Mouse (Mus musculus) lung, embryonic 15.5 days (tissue): Measurements from ENCODE around the gene Actl11. TPM values are rescaled to one million over a fixed set of nuclear protein-coding genes. Genes with fewer than 3 reads are reported as not detected.
A peak's percentile ranks its signal among the peaks of the same experiment; 100 is the strongest.

Source experiments
- ATAC-seq: fragments of 200-750 bp; cut with Nextera tagmentation; 2 replicates; pipeline ENCODE4 v1.8.0; 2017; ENCODE audit warnings: moderate number of reproducible peaks, borderline replicate concordance; ENCODE audit not compliant: low FRiP score, low TSS enrichment; ENCODE audit errors: extremely low read depth
- H3K27ac ChIP-seq: fragments of 300-500 bp; sonication (generic); 2 replicates; pipeline ENCODE4 v1.5.1; 2015; ENCODE audit warnings: moderate library complexity, mild to moderate bottlenecking, inconsistent platforms
- H3K27me3 ChIP-seq: fragments of 300-500 bp; sonication (generic); 2 replicates; pipeline ENCODE4 v1.6.1; 2015; ENCODE audit warnings: inconsistent platforms
- H3K36me3 ChIP-seq: fragments of 300-500 bp; sonication (generic); 2 replicates; pipeline ENCODE4 v1.6.1; 2015; ENCODE audit warnings: inconsistent platforms
- H3K4me1 ChIP-seq: fragments of 300-500 bp; sonication (generic); 2 replicates; pipeline ENCODE4 v1.6.1; 2015; ENCODE audit warnings: inconsistent platforms
- H3K4me2 ChIP-seq: fragments of 300-500 bp; sonication (generic); 2 replicates; pipeline ENCODE4 v1.6.1; 2015; ENCODE audit warnings: inconsistent platforms, mild to moderate bottlenecking, moderate library complexity
- H3K4me3 ChIP-seq: fragments of 300-500 bp; sonication (generic); 2 replicates; pipeline ENCODE4 v1.5.1; 2015; ENCODE audit warnings: mild to moderate bottlenecking, inconsistent platforms
- H3K9ac ChIP-seq: fragments of 300-500 bp; sonication (generic); 2 replicates; pipeline ENCODE4 v1.6.1; 2015; ENCODE audit warnings: inconsistent platforms
- H3K9me3 ChIP-seq: fragments of 300-500 bp; sonication (generic); 2 replicates; pipeline ENCODE4 v1.6.1; 2016; ENCODE audit warnings: inconsistent platforms
- WGBS: fragments of 180-500 bp; shearing (Covaris S2); methylation state at CpG from one replicate; pipeline ENCODE4 v1.1.7; 2015; 5-methylcytosine and 5-hydroxymethylcytosine counted together
- polyA plus RNA-seq: library from polyadenylated mRNA; unstranded; fragments of >200 nt; fragmentation: Nextera tagmentation; extraction: Ambion mirVana; gene quantifications from 2 replicates; pipeline ENCODE4 v1.2.1, GENCODE M21; 2015

Actl11 gene
- polyA plus RNA-seq, 1 experiment from 2014 or later = not detected

DNA sequence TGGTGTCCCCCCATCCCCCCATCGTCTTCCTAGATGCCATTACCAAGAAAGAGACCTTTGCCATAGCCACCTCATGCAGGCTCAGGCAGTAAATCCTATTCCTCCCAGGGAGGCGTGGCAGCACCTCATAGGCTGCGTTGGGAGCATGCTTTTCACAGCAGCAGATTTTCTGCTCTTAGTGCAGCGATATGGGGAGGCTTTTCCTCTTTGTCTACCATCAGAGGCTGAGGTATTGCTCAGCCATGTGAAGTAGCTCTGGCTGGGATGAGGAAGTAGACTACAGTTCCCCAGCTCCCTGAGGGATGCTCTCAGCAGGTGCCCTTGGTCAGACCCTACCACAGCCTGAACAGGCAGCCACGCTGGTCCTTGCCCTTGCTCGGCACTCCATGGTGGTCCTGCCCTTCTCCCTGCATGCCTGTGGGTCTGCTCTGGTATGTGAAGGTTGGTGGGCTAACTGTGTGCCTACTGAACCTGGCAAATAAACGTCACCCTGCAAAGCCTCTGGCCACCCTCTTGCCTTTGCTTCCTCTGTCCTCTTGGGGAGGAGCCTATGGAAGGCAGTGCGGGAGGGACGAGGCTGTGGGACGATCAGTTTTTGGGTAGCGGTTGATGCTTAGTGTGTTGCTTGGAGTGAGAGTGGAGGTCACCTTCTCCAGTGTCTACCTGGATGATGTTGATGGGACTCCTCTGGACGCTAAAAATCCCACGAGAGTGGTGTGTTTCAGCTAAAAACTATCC, 21.1 kb downstream of the Actl11 start:
- Histone ChIP-seq H3K9me3 (no peaks in the 10 kb centered on the region), H3K4me3 (no peak overlapping the region), H3K27ac (no peak overlapping the region), H3K4me1 (peaks cover 21% of the 10 kb centered on the region), H3K36me3 (no peaks in the 10 kb centered on the region), H3K9ac (no peak overlapping the region), H3K4me2 (no peak overlapping the region), H3K27me3 (no peaks in the 10 kb centered on the region)
- 80% methylated on average over 13 of the region's 13 CpGs for WGBS
- ATAC-seq = no peak

DNA sequence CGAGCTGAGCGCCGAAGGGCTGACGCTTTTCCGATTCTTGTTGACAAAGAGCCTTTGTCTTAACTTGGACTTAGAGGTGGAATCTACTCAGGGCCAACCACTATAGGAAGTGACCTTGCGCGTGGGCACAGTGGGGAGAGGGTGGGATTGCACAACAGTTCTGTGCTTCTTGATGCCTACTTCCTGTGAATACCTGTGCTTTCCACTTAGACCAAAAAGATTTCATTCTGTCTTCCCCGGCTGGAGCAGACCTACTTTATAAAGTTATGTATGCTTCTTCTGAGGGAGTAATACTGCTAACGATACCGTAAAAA, 21.6 kb downstream of the Actl11 start, which contains the start of gene Traip:
Traip (plus strand) TSS at position 215 of the 314 bp plus-strand sequence.
- Histone ChIP-seq H3K27me3 (no peaks in the 10 kb centered on the region), H3K4me3 (peak within 1 kb of the TSS; percentile 68), H3K9me3 (no peaks in the 10 kb centered on the region), H3K4me1 (peaks cover 21% of the 10 kb centered on the region), H3K4me2 (peak within 1 kb of the TSS; percentile 73), H3K27ac (peak within 1 kb of the TSS; percentile 73), H3K9ac (peak within 1 kb of the TSS; percentile 63), H3K36me3 (no peaks in the 10 kb centered on the region)
- ATAC-seq = no peak
- 87% methylated on average over 10 of the region's 10 CpGs for WGBS

GRCm38 (mm10) chr9:107950460-107951355, 22.4 kb downstream of the Actl11 start:
- Histone ChIP-seq H3K4me1 (peaks cover 23% of the 10 kb centered on the region), H3K4me3 (peak overlapping the region; percentile 68), H3K27me3 (no peaks in the 10 kb centered on the region), H3K36me3 (no peaks in the 10 kb centered on the region), H3K9ac (peak overlapping the region; percentile 63), H3K9me3 (no peaks in the 10 kb centered on the region), H3K27ac (peak overlapping the region; percentile 73), H3K4me2 (peak overlapping the region; percentile 73)
- peak; percentile 94; the same call in 1 of the 2 replicates for ATAC-seq
- WGBS = 11% methylated on average over 45 of the region's 45 CpGs

GRCm38 (mm10) chr9:107955613-107956289, 27.5 kb downstream of the Actl11 start:
- 74% methylated on average over 6 of the region's 6 CpGs for WGBS
- Histone ChIP-seq H3K4me1 (peaks cover 19% of the 10 kb centered on the region), H3K9me3 (no peaks in the 10 kb centered on the region), H3K9ac (no peak overlapping the region), H3K36me3 (peaks cover 31% of the 10 kb centered on the region), H3K4me2 (no peak overlapping the region), H3K27me3 (no peaks in the 10 kb centered on the region), H3K27ac (no peak overlapping the region), H3K4me3 (no peak overlapping the region)
- no peak for ATAC-seq

- WGBS = 57% methylated on average over 6 of the region's 6 CpGs
These were observed 28.9 kb downstream of the Actl11 start for GRCm38 (mm10) chr9:107957141-107957540.

GRCm38 (mm10) chr9:107959896-107960295, 31.6 kb downstream of the Actl11 start:
- no peak for ATAC-seq
- Histone ChIP-seq H3K9ac (no peak overlapping the region), H3K4me1 (peaks cover 10% of the 10 kb centered on the region; the same call in 1 of the 2 replicates), H3K4me2 (no peak overlapping the region), H3K27me3 (no peaks in the 10 kb centered on the region), H3K27ac (no peak overlapping the region), H3K9me3 (no peaks in the 10 kb centered on the region), H3K4me3 (no peak overlapping the region), H3K36me3 (peaks cover 52% of the 10 kb centered on the region)
- 46% methylated on average over 6 of the region's 6 CpGs for WGBS

More at GRCm38 (mm10) chr9:107957141-107957540, 28.9 kb downstream of the Actl11 start:
- no peak overlapping the region for H3K27ac ChIP-seq
- no peak overlapping the region for H3K9ac ChIP-seq
- no peak overlapping the region for H3K4me3 ChIP-seq
- peaks cover 44% of the 10 kb centered on the region for H3K36me3 ChIP-seq
- peaks cover 10% of the 10 kb centered on the region for H3K4me1 ChIP-seq
- H3K27me3 ChIP-seq = no peaks in the 10 kb centered on the region
- no peak for ATAC-seq
- no peaks in the 10 kb centered on the region for H3K9me3 ChIP-seq
- H3K4me2 ChIP-seq = no peak overlapping the region

DNA sequence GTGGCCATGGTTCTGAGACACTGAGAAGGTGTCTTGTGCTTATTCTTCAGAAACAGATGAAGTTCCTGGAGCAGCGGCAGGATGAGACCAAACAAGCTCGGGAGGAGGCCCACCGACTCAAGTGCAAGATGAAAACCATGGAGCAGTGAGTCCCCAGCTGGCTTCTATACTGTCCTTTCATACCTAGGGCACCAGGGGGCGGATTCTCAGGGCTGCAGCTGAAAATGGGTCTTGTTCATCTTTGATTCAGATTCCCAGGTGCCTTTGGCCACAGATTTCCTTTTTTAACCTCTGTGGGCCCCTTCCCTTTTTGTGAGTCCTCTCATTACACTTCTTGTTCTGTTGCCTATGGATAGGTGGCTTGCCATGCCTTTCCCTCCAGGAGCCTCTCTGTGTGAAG, 32.7 kb downstream of the Actl11 start:
- Histone ChIP-seq H3K27ac (no peak overlapping the region), H3K9ac (no peak overlapping the region), H3K4me2 (no peak overlapping the region), H3K4me3 (no peak overlapping the region), H3K36me3 (peaks cover 54% of the 10 kb centered on the region), H3K9me3 (no peaks in the 10 kb centered on the region), H3K27me3 (no peaks in the 10 kb centered on the region), H3K4me1 (peaks cover 7% of the 10 kb centered on the region; the same call in 1 of the 2 replicates)
- ATAC-seq = no peak
- 64% methylated on average over 4 of the region's 4 CpGs for WGBS

GRCm38 (mm10) chr9:107961351-107961762, 33.1 kb downstream of the Actl11 start:
- Histone ChIP-seq H3K27me3 (no peaks in the 10 kb centered on the region), H3K4me2 (no peak overlapping the region), H3K9ac (no peak overlapping the region), H3K27ac (no peak overlapping the region), H3K4me1 (peaks cover 5% of the 10 kb centered on the region; the same call in 1 of the 2 replicates), H3K36me3 (peaks cover 54% of the 10 kb centered on the region), H3K9me3 (no peaks in the 10 kb centered on the region), H3K4me3 (no peak overlapping the region)
- WGBS = 89% methylated on average over 10 of the region's 10 CpGs
- ATAC-seq = no peak

- no peak overlapping the region for H3K4me3 ChIP-seq
- no peak for ATAC-seq
- no peak overlapping the region for H3K27ac ChIP-seq
- H3K27me3 ChIP-seq = no peaks in the 10 kb centered on the region
- no peaks in the 10 kb centered on the region for H3K9me3 ChIP-seq
- no peak overlapping the region for H3K9ac ChIP-seq
- peaks cover 5% of the 10 kb centered on the region; the same call in 1 of the 2 replicates for H3K4me1 ChIP-seq
- H3K36me3 ChIP-seq = peaks cover 51% of the 10 kb centered on the region
- no peak overlapping the region for H3K4me2 ChIP-seq
- 48% methylated on average over 5 of the region's 5 CpGs for WGBS
These were observed 33.6 kb downstream of the Actl11 start for GRCm38 (mm10) chr9:107961881-107962280.

DNA sequence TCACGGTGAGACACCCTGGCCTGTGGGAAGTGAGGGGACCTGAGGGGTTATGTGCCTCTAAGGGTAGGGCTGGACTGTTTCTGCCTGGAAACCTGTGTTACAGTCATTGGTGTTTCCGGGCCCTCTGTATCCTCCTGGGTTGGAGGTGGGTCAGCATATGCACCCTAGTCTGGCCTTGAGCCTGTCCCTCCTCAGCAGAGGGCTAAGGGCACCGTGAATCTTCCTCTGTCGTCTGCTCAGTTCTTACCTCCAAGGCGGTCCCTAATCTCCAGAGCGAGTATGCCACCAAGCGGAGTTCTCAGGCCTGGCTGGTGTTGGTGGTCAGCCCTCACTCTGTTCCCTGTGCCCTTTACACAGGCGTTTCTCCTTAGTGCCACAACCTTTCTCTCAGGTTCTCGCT, 34.6 kb downstream of the Actl11 start:
- no peak overlapping the region for H3K27ac ChIP-seq
- no peaks in the 10 kb centered on the region for H3K27me3 ChIP-seq
- 90% methylated on average over 9 of the region's 9 CpGs for WGBS
- peaks cover 5% of the 10 kb centered on the region; the same call in 1 of the 2 replicates for H3K4me1 ChIP-seq
- H3K36me3 ChIP-seq = peaks cover 42% of the 10 kb centered on the region
- no peak for ATAC-seq
- H3K4me3 ChIP-seq = no peak overlapping the region
- H3K4me2 ChIP-seq = no peak overlapping the region
- no peak overlapping the region for H3K9ac ChIP-seq
- H3K9me3 ChIP-seq = no peaks in the 10 kb centered on the region

DNA sequence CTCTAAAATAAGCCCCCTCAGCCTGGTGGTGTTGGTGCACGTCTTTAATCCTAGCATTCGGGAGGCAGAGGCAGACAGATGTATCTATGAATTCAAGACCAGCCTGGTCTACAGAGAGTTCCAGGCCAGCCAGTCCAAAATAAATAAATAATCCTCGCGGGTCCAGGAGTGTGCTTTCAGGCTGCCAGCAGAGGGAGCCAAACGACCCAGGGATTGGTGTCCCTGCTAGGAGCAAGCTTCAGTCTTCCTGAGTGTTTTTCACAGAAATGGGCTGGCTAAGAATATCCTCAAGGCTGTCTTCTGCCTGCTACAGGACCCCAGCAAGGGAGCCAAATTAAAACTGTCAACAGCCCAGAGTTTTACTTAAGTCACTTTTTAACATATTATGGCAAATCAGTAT, 35.4 kb downstream of the Actl11 start:
- H3K36me3 ChIP-seq = peaks cover 42% of the 10 kb centered on the region
- peaks cover 5% of the 10 kb centered on the region; the same call in 1 of the 2 replicates for H3K4me1 ChIP-seq
- no peaks in the 10 kb centered on the region for H3K27me3 ChIP-seq
- ATAC-seq = peak; percentile 55; the same call in 1 of the 2 replicates
- H3K9me3 ChIP-seq = no peaks in the 10 kb centered on the region
- no peak overlapping the region for H3K4me3 ChIP-seq
- WGBS = 13% methylated on average over 5 of the region's 5 CpGs
- H3K9ac ChIP-seq = no peak overlapping the region
- H3K27ac ChIP-seq = no peak overlapping the region
- H3K4me2 ChIP-seq = no peak overlapping the region
